Mouse (Mus musculus): ENCODE measurements around the gene Pappa2.

GRCm38 (mm10) chr1:158811887-158812286 lies 168.4 kb downstream of the Pappa2 start:
- TF ChIP-seq CTCF (IDR thresholded peaks at IDR 0.05; ENCODE audit: low read depth, low read length) (no peak), POLR2A (IDR thresholded peaks at IDR 0.05; ENCODE audit: borderline replicate concordance, low read depth, low read length) (no peak)
